ENCODE assay signal across 20 mouse cellular contexts in the genomic region with DNA sequence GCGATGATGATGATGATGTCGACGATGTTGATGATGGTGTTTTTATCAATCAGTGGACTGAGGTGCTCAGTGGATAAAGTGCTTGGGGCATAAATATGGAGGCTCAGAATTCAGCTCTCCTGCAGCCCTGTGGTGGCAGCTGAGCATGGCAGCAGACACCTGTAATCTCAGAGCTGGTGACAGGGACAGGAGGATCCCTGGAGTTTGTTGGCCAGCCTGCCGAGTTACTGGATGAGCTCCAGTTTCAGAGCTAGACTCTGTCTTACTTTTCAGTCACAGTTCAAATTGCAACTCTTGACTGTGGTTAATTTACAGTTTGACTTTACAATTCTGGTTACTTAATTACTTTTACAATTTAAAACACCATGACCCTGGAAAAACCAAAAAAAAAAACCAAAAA. TPM values are rescaled to one million over a fixed set of nuclear protein-coding genes. Genes with fewer than 3 reads are reported as not detected.
"Had no signal": no experiment of that assay in that cellular context is flagged by ENCODE, and none has a peak within 500 bp of the region (broad histone marks: within the 10 kb centered on the region; RNA-seq: fewer than 3 reads in every experiment).

No protein-coding gene starts in this region.

- ATAC-seq: lung, postnatal 0 days; midbrain, embryonic 13.5 days; midbrain, embryonic 15.5 days had no signal

- H3K9me3 ChIP-seq: lung, embryonic 15.5 days; midbrain, embryonic 13.5 days; midbrain, embryonic 15.5 days; neural tube, embryonic 12.5 days; stomach, embryonic 15.5 days had no signal

- H3K36me3 ChIP-seq: lung, embryonic 15.5 days; midbrain, embryonic 13.5 days; midbrain, embryonic 15.5 days; neural tube, embryonic 12.5 days; stomach, embryonic 15.5 days had no signal

- H3K27ac ChIP-seq: lung, embryonic 15.5 days; macrophage; midbrain, embryonic 13.5 days; midbrain, embryonic 15.5 days; neural tube, embryonic 12.5 days; stomach, embryonic 15.5 days; stomach, postnatal 0 days had no signal

- H3K4me3 ChIP-seq: lung, embryonic 15.5 days; megakaryocyte, embryonic 14.5 days; midbrain, embryonic 13.5 days; midbrain, embryonic 15.5 days; neural tube, embryonic 12.5 days; stomach, embryonic 15.5 days had no signal

- H3K9ac ChIP-seq: lung, embryonic 15.5 days; midbrain, embryonic 13.5 days; midbrain, embryonic 15.5 days; neural tube, embryonic 12.5 days; stomach, embryonic 15.5 days had no signal

- H3K4me1 ChIP-seq: neural tube, embryonic 12.5 days had no signal

- DNase-seq: lung, adult 2 months; lung, postnatal 14 days; lung, postnatal 36 days; right cerebral cortex, postnatal 14 days; thymus, adult 2 months; thymus, postnatal 25 days; thymus, postnatal 4 days had no signal

- H3K4me2 ChIP-seq: lung, embryonic 15.5 days; midbrain, embryonic 11.5 days; midbrain, embryonic 13.5 days; midbrain, embryonic 15.5 days; neural tube, embryonic 12.5 days; stomach, embryonic 15.5 days had no signal

RNA-seq across cellular contexts. Expression of gene Uncx, which starts 31.1 kb away (rescaled TPM):
- polyA plus RNA-seq: lung, adult 2 months; lung, postnatal 0 days; macrophage; spleen, adult 2 months; stomach, postnatal 0 days; testis, adult 2 months; urinary bladder, adult 2 months had no signal
